Mouse (Mus musculus) adrenal gland, postnatal 36 days (tissue): ENCODE measurements around the gene Pitpnc1. TPM values are rescaled to one million over a fixed set of nuclear protein-coding genes. Genes with fewer than 3 reads are reported as not detected.

Experiments used
- DNase-seq, 2 experiments: peaks; one replicate each; pipeline ENCODE4 v3.0.0; 2021; ENCODE audit warnings: mixed read lengths in 1 of 2
- total RNA-seq, 2 experiments: library from RNA; stranded (reverse); gene quantifications; 2 replicates each; pipeline ENCODE4 v1.2.3; 2021

Gene Pitpnc1
- total RNA-seq, 2 experiments from 2014 or later = 11.1 to 13.0 TPM

DNA sequence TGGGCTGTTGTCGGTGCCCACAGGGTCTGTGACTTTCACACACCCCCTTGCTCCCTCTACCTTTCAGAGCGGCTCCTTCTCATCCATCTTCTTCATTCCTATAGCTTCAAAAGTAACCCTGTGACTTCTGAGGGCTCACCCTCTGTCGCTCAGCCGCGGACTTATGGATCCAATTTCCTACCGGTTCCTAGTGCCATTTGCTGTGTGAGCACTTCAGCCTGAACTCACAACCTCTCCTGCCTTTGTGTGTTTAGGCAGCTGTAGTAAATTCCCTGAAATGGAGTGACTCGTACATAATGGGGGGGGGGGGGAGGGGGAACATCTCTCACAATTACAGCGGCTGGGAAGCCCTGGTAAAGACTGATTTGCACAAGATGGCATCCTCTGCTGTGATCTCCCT, 191.2 kb downstream of the Pitpnc1 start:
- no peak for DNase-seq

GRCm38 (mm10) chr11:107276898-107277297, 193.6 kb downstream of the Pitpnc1 start:
- DNase-seq = peak; percentile 46 to 76

DNA sequence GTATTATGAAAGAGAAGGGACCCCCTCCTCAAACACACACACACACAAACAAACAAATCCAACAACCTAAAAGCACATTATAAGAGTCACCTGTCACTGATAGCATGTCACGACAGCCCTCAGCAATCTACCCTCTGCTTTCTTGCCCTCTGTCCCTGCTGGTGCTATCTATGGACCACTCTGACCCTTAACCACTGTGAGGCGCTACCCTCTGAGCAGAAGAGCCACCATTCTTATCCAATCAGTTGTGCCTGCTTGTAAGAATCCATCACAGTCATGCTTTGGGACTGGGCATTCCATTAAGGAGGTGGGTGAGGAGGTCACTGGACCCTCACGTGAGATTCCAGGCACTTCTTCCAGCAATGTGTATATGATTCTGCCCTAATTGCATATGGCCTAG, 194.2 kb downstream of the Pitpnc1 start:
- no peak for DNase-seq

DNA sequence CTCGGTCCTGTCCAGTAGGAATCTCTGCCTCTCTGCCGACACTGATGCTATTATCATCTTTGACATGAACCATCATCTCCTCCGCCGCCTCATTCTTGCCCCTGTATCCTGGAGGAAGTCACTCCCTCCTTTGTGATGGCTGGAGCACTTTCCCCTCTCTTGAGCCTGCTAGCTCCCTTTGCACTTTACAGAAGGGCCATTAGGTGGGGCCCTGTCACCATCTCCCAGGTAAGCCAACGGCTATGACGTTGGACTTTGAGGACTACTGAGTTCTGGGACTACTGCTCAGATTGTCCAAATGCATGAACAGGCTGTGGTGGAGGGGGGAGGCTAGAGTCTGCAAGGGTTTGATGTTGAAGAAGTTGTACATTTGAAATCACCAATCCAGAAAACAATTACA, 194.6 kb downstream of the Pitpnc1 start:
- peak; percentile 57 to 68 for DNase-seq

GRCm38 (mm10) chr11:107274206-107274605, 196.3 kb downstream of the Pitpnc1 start:
- no peak for DNase-seq

- peak; percentile 38 to 50 for DNase-seq
Observed at GRCm38 (mm10) chr11:107272351-107272975, 198.0 kb downstream of the Pitpnc1 start.

GRCm38 (mm10) chr11:107270564-107270963, 199.9 kb downstream of the Pitpnc1 start:
- no peak for DNase-seq

DNA sequence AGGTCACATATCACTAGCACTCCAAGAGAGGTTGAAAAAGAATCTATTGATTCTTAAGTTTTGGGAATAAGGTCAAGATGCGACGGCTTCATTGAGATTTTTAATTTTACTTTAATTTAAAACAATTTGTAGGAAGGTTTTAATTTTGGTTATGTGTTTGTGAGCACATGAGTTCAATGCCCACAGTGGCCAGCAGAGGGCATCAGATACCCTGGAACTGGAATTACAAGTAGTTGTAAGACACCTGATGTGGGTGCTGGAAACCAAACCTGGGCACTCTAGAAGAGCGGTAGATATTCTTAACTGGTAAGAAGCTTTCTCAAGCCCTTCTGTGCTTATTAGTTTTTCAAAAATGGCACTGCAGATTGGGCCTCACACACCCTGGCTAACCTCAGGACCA, 203.0 kb downstream of the Pitpnc1 start:
- no peak for DNase-seq

DNA sequence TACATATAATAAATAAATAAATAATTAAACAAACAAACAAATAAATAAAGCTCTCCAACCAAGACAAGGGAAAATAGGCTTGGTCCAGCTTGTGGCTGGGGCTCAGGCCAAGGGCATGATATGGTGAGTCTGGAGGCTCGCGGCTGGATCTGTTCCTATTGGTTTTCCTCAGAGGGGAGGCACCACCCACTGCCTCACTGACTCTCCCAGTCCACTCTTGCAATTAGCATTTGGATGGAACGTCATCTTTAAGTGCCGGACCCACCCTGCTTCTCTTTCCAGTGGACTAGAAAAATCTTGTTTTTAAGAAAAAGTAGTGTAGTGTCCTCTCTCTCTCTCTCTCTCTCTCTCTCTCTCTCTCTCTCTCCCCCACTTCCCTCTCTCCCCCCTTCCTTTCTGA, 204.6 kb downstream of the Pitpnc1 start:
- no peak for DNase-seq

- DNase-seq = peak in 1 of 2 experiments; percentile 30
Observed at GRCm38 (mm10) chr11:107264889-107265615, 205.4 kb downstream of the Pitpnc1 start.

GRCm38 (mm10) chr11:107263838-107264237, 206.7 kb downstream of the Pitpnc1 start:
- DNase-seq = no peak

DNA sequence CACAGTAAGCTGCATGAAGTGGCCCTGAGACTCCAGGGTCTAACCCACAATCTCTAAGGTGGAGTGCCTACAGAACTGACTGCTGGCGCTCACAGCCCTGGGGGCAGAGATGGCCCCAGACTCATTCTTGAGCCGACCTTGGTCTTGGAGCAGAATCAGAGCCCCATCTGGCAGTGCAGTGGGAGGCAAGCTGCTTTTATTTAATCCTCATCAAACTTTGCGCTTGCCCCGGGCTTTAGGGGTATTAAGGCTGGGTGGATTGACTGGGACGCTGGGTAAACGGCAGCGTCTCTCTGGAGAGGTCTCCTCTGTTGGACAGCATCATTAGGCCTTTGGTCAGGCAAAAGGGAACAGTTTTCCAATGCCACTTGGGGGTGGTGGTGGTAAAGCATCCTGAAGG, 211.1 kb downstream of the Pitpnc1 start:
- DNase-seq = no peak

DNA sequence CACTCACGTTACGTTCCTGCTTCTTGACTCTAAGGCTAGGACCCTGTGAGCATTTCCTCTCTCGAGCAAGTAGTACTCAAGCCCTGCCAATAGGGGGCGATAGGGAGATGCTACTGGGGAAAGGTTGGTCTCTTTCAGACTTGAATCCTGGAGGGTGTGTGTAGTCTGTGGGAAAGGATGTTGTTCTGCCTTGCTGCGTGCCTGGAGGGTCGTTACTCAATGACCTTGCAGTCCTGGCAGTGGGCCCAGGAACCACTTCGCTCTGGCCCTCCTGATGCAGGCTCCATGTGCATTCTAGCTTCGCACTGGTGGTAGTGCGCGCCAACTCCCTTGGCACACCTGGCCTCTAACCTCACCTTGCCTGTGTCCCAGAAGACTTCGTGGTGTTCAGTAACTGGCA, 215.3 kb downstream of the Pitpnc1 start:
- DNase-seq = peak; percentile 60 to 81

DNA sequence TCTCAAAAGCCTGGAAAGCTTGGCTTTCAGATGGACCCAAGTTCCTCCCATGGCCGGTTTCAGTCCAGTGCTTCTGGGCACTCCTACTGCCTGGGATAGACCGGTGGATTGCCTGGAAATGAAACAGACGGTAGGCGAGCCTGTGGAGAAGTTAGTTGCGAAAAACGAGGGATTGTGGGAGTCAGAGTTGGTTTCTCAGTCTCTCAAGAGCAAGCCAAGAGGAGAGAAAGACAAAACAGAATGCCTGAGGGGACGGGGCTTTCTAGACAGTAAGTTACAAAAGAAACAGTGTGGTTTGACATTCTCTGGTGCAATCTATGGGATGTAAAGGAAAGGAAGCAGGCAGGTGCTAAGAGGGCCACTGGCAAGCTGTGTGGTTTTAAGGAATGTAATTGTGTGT, 216.3 kb downstream of the Pitpnc1 start:
- DNase-seq = no peak

DNA sequence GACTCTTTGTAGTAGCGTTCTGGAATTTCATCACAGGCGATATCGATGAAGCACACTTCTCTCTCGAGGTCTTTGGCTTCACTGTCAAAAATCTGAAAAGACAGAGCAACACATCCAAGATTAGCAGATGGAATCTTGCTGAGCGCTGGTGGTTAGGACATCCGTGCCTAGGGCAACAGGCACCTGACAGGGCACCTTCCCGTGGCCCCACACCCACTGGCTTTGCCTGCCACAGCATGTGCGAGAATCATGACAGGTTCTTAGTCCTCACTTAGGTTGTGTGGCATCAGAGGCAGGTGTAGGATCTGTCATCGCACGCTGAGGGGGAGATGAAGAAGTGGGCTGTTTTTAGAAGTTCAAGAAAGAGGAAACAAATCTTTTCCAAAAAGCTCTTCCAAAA, 218.5 kb downstream of the Pitpnc1 start:
- DNase-seq = no peak

DNA sequence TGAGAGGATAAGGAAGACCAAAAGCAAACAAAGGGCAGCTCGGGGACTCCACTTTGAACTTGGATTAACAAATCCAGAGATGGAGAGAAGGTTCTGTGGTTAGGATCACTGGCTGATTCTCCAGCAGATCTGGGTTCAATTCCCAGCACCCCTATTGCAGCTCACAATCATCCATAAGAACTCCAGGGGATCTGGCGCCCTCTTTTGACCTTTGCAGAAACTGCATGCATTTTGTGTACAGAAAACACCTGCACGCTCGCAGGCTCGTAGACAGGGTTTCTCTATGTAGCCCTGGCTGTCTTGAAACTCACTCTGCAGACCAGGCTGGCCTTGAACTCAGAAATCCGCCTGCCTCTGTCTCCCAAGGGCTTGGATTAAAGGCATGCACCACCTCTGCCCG, 219.0 kb downstream of the Pitpnc1 start:
- DNase-seq = no peak

GRCm38 (mm10) chr11:107250882-107251281, 219.6 kb downstream of the Pitpnc1 start:
- DNase-seq = no peak

DNA sequence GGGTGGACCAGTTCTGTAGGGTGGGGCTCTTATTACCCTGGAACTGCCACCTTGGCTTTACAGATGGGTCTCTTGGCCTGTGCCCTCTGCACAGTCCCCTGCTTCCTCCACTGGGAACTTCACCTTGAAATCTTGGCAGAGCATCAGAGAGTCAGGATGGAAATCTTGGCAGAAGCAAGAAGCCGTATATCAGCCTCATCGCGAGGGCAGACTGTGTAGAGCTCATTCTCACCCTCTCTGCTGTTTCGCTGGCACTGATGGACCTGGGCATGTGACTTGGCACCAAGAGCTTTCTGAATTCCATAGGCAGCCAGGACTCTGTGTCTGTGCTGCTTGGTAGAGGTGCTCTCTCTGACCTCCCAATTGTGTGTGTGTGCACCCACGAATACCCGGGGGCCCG, 221.7 kb downstream of the Pitpnc1 start:
- DNase-seq = peak; percentile 65 to 73

DNA sequence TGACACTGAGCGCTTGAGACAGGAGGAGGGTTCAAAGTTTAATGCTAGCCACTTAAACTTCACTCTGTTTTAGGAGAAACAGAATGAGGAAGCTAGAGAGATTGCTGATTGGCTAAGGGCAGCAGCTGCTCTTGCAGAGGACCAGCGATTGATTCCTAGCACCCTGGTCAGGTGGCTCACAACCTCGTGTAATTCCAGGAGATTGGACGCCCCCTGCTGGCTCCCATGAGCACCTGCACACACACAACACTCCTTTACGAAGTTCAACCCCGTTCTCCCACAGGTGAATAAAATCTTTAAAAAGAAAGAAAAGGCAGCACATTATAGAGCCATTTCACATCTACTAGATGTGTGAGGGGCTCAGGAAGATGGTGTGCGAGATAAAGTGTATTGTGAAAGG, 224.8 kb downstream of the Pitpnc1 start:
- DNase-seq = no peak

DNA sequence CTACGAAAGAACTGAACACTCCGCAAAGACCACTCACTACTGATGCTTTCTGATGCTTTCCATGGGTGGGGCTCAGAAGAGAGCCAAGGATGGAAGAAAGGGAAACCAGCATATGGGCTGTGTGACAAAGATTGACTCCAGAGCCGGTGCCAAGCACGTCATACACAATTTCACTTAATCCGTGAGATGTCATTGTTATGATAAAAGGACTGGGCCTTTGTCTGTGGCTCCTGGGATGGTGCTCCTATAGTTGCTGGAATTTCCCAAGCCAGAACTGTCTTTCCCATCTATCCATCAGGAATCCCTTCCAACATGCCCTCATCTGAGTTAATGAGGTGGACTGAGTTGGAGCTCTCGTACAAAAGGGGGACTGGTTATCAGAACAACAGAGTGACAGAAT, 227.4 kb downstream of the Pitpnc1 start:
- no peak for DNase-seq

GRCm38 (mm10) chr11:107241678-107242077, 228.8 kb downstream of the Pitpnc1 start:
- peak in 1 of 2 experiments; percentile 29 for DNase-seq

GRCm38 (mm10) chr11:107238506-107238905, 232.0 kb downstream of the Pitpnc1 start:
- no peak for DNase-seq

DNA sequence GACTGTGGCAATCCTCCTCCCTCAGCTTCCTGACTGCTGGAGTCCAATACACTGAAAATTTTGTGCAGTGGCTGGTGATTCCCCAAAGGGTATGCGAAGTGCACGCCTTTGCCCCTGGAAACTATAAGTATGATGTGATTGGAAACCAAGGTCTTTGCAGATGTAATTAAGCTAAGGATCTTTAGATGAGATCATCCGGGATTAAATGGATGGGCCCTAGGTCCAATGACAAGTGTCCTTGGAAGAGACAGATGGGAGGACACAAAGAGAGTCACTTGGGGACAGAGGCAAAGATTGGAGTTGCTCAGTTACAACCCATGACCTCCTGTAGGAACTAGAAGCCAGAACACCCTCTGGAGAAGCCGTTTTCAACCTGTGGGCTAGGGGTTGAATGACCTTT, 233.0 kb downstream of the Pitpnc1 start:
- DNase-seq = peak in 1 of 2 experiments; percentile 16
